Mouse (Mus musculus) neural tube, embryonic 13.5 days (tissue): ENCODE data around the gene Dzip1l. TPM values are rescaled to one million over a fixed set of nuclear protein-coding genes. Genes with fewer than 3 reads are reported as not detected.

Source experiments
- ATAC-seq: fragments of 200-750 bp; cut with Nextera tagmentation; 2 replicates; pipeline ENCODE4 v1.8.0; 2017; ENCODE audit warnings: low read depth, mild to moderate bottlenecking, moderate TSS enrichment, moderate library complexity
- H3K27ac ChIP-seq: fragments of 300-500 bp; sonication (generic); replicated peaks from 2 replicates; pipeline ENCODE4 v1.5.1; 2015; ENCODE audit warnings: moderate library complexity, mild to moderate bottlenecking, inconsistent platforms
- H3K27me3 ChIP-seq: fragments of 300-500 bp; sonication (generic); 2 replicates; pipeline ENCODE4 v1.6.1; 2015; ENCODE audit warnings: mild to moderate bottlenecking, inconsistent platforms
- H3K36me3 ChIP-seq: fragments of 300-500 bp; sonication (generic); 2 replicates; pipeline ENCODE4 v1.6.1; 2015; ENCODE audit warnings: mild to moderate bottlenecking, inconsistent platforms
- H3K4me1 ChIP-seq: fragments of 300-500 bp; sonication (generic); replicated peaks from 2 replicates; pipeline ENCODE4 v1.6.1; 2015; ENCODE audit warnings: inconsistent platforms
- H3K4me2 ChIP-seq: fragments of 300-500 bp; sonication (generic); 2 replicates; pipeline ENCODE4 v1.6.1; 2015; ENCODE audit warnings: inconsistent platforms, mild to moderate bottlenecking, moderate library complexity
- H3K4me3 ChIP-seq: fragments of 300-500 bp; sonication (generic); 2 replicates; pipeline ENCODE4 v1.5.1; 2015; ENCODE audit warnings: mild to moderate bottlenecking, inconsistent platforms
- H3K9ac ChIP-seq: fragments of 300-500 bp; sonication (generic); 2 replicates; pipeline ENCODE4 v1.6.1; 2015; ENCODE audit warnings: moderate library complexity, mild to moderate bottlenecking, inconsistent platforms
- H3K9me3 ChIP-seq: fragments of 300-500 bp; sonication (generic); 2 replicates; pipeline ENCODE4 v1.6.1; 2016; ENCODE audit warnings: inconsistent platforms
- WGBS: fragments of 180-500 bp; shearing (Covaris S2); methylation state at CpG from one replicate; pipeline ENCODE4 v1.1.7; 2015; 5-methylcytosine and 5-hydroxymethylcytosine counted together
- polyA plus RNA-seq: library from polyadenylated mRNA; unstranded; fragments of >200 nt; fragmentation: Nextera tagmentation; extraction: Ambion mirVana; gene quantifications from 2 replicates; pipeline ENCODE4 v1.2.1, GENCODE M21; 2015

Dzip1l gene
- polyA plus RNA-seq, 1 experiment from 2014 or later: 5.6 TPM

DNA sequence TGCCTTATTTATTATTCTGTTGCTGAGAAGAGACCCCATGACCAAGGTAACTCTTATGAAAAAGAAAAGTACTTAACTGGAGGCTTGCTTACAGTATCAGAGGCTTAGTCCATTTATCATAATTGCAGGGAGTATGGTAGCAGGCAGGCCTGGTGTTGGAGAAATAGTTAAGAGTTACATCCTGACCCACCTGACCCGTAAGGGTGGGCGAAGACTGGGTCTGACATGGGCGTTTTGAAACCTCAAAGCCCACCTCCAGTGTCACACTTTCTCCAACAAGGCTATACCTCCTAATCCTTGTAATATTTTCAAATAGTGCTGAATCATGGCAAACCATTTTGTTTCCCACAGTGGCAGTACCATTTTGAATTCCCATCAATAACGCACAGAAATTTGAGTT, 715 bp upstream of the Dzip1l start:
- peak overlapping the region; percentile 79 for H3K9ac ChIP-seq
- no peak for ATAC-seq
- H3K27ac ChIP-seq: peak overlapping the region; percentile 82; the same call in 1 of the 2 replicates
- 72% methylated on average over 4 of the region's 4 CpGs for WGBS
- H3K36me3 ChIP-seq: no peaks in the 10 kb centered on the region
- peaks cover 43% of the 10 kb centered on the region for H3K4me1 ChIP-seq
- H3K4me2 ChIP-seq: peak overlapping the region; percentile 82
- peak overlapping the region; percentile 63 for H3K4me3 ChIP-seq
- no peaks in the 10 kb centered on the region for H3K9me3 ChIP-seq
- H3K27me3 ChIP-seq: no peaks in the 10 kb centered on the region

DNA sequence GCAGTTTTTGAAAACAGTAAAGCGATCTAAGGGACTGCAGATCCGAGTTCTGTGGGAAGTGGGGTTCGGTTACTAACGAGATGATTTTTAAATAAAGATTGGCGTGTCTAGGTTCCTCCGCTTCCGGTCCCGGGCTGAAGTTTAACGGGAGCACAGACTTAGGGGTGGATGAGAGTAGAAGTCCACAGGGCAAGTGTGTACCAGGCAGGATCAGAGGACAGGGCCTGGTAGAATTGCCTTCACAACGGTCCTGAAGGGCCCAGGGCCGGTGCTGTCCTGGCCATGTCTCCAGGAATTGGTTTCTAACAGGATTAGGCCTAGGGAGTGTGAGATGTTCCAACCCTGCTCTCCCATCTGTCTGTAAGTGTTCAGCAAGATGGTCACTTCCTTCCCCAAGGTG, 775 bp downstream of the Dzip1l start:
- H3K9ac ChIP-seq: peak overlapping the region; percentile 79
- H3K27me3 ChIP-seq: no peaks in the 10 kb centered on the region
- H3K27ac ChIP-seq: peak overlapping the region; percentile 82
- H3K36me3 ChIP-seq: no peaks in the 10 kb centered on the region
- H3K4me1 ChIP-seq: peaks cover 43% of the 10 kb centered on the region
- H3K9me3 ChIP-seq: no peaks in the 10 kb centered on the region
- peak overlapping the region; percentile 63 for H3K4me3 ChIP-seq
- under 1% methylated on average over 11 of the region's 11 CpGs for WGBS
- H3K4me2 ChIP-seq: peak overlapping the region; percentile 82
- no peak for ATAC-seq

DNA sequence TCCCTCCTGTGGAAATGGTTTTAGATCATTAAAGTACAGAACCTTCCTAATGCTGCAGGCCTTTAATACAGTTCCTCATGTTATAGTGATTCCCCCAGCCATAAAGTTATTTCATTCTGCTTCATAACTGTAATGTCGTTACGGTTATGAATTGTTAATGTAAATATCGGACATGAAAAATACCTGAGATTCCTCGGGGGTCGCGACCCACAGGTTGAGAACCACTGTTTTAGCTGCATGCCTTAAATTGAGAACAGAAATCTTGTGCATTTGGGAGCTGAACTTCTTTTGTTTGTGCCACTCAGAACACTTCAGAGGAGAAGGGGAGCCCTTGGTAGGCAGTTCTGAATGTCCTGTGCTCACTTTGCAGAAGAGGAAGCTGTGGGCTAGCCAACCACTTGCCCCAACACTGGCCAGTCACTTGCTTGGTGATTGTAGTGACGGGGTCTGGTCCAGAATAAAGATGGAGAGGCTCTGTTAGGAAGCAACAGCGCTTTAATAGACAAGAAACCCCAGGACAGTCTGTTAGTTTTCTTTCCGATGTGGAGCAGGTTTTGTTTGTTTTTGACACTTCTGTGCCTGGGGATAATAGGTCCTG, 1.3 kb downstream of the Dzip1l start:
- Histone ChIP-seq H3K27ac (peak overlapping the region; percentile 82; the same call in 1 of the 2 replicates), H3K4me1 (peaks cover 43% of the 10 kb centered on the region), H3K4me3 (peak overlapping the region; percentile 63), H3K27me3 (no peaks in the 10 kb centered on the region), H3K9ac (peak overlapping the region; percentile 79), H3K4me2 (peak overlapping the region; percentile 82), H3K36me3 (0 out of 2 replicates have a peak, but pooled peaks cover 4% of the 10 kb centered on the region), H3K9me3 (no peaks in the 10 kb centered on the region)
- no peak for ATAC-seq
- WGBS: 51% methylated on average over 9 of the region's 9 CpGs

DNA sequence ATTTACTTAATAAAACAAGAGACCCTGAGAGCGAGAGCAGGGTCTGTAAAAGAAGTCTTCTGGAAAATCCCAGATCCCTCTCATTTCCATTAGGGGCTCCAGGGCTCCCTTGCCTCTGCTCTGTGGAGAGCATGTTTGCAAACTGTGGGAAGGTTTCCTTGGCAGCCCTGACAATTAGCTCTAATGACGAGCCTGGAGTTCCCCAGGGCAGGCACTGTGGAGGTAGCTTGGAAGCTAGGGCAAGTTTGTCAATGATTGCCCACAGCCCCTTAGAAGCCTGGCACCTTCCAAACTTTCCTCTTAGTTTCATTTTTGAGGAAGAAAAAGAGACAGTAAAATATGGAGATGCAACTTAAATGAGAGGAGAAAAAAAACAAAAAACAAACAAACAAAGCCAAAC, 2.5 kb downstream of the Dzip1l start:
- Histone ChIP-seq H3K27ac (peak overlapping the region; percentile 62), H3K4me2 (peak overlapping the region; percentile 34), H3K4me1 (peaks cover 43% of the 10 kb centered on the region), H3K4me3 (no peak overlapping the region), H3K27me3 (no peaks in the 10 kb centered on the region), H3K9ac (no peak overlapping the region), H3K9me3 (no peaks in the 10 kb centered on the region), H3K36me3 (0 out of 2 replicates have a peak, but pooled peaks cover 6% of the 10 kb centered on the region)
- ATAC-seq: no peak
- 24% methylated on average over 2 of the region's 2 CpGs for WGBS

DNA sequence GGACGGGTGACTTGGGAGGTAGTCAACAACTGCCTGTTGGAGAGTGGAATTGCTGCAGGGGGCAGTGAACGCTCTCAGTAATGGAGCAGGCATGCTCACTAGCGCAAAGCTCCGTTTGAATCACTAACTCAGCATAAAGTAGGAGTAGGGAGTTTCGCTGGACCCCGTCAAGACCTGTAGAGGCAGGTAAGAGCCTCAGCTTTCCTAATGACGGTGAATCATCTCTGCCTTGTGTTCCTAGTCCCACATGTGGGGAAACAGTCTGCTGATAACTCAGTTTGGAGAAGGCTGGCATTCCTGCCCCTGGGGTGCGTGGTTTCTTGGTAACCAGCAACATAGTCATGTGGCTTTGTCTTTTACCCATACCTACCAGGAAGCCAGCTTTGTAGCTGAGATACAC, 3.0 kb downstream of the Dzip1l start:
- H3K4me2 ChIP-seq: peak overlapping the region; percentile 34
- peaks cover 43% of the 10 kb centered on the region for H3K4me1 ChIP-seq
- WGBS: 37% methylated on average over 8 of the region's 8 CpGs
- no peak for ATAC-seq
- H3K27ac ChIP-seq: peak overlapping the region; percentile 62
- H3K9me3 ChIP-seq: no peaks in the 10 kb centered on the region
- 0 out of 2 replicates have a peak overlapping the region, but pooled peaks have one; percentile 17 for H3K9ac ChIP-seq
- H3K36me3 ChIP-seq: peaks cover 8% of the 10 kb centered on the region; the same call in 1 of the 2 replicates
- no peaks in the 10 kb centered on the region for H3K27me3 ChIP-seq
- H3K4me3 ChIP-seq: no peak overlapping the region

DNA sequence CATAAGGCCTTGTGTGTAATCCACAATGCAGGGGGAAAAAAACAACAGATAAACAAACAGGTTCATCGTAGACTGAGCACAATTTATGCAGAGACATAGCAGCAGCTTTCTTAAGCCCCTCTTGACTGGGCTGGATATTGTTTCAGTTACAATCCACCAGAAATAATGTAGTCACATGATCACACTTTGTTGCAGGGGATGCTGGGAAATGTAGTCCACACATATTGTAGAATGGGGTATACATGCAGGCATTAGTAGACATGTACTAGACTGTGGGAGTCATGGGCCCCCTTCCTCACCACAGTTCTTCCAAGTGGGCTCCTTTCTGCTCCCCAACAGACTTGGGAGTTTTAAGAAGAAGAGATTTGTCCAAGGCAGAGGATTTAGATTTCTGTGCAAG, 7.5 kb downstream of the Dzip1l start:
- WGBS: 84% methylated on average over 1 of the region's 1 CpGs
- no peaks in the 10 kb centered on the region for H3K9me3 ChIP-seq
- H3K27me3 ChIP-seq: no peaks in the 10 kb centered on the region
- peaks cover 14% of the 10 kb centered on the region for H3K4me1 ChIP-seq
- H3K9ac ChIP-seq: no peak overlapping the region
- ATAC-seq: peak; percentile 34; the same call in 1 of the 2 replicates
- H3K4me3 ChIP-seq: no peak overlapping the region
- H3K36me3 ChIP-seq: peaks cover 32% of the 10 kb centered on the region
- no peak overlapping the region for H3K27ac ChIP-seq
- H3K4me2 ChIP-seq: no peak overlapping the region

DNA sequence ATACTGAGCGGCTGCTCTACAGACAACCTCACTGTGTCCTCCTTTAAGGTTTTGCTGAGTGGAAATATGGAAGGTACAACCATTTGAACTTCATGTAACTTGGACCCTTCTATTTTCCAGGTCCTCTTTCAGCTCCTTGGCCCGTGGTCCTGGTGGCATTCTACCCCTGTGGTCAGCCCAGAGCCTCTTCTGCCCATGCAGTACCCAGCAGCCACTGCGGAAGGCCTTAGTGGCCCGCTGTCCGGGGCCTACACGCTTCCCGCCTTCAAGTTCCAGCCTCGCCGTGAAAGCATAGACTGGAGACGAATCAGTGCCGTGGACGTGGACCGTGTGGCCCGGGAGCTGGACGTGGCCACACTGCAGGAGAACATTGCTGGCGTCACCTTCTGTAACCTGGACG, 7.9 kb downstream of the Dzip1l start:
- Histone ChIP-seq H3K27me3 (no peaks in the 10 kb centered on the region), H3K4me1 (peaks cover 10% of the 10 kb centered on the region), H3K9ac (no peak overlapping the region), H3K4me3 (no peak overlapping the region), H3K9me3 (no peaks in the 10 kb centered on the region), H3K4me2 (no peak overlapping the region), H3K36me3 (peaks cover 37% of the 10 kb centered on the region), H3K27ac (no peak overlapping the region)
- 96% methylated on average over 17 of the region's 17 CpGs for WGBS
- no peak; the same call in 1 of the 2 replicates for ATAC-seq

DNA sequence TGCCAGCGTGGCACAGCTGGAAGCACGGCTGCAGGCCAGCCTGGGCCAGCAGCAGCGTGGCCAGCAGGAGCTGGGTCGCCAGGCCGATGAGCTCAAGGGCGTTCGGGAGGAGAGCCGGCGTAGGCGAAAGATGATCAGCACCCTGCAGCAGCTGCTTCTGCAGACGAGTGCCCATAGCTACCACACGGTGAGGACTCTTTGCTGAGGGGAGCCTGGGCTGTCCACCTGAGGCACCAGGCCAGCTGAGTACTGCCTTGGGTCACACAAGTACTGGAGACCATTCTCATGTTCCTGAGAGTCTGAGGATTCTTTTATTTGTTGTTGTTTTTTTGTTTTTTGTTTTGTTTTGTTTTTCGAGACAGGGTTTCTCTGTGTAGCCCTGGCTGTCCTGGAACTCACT, 8.4 kb downstream of the Dzip1l start:
- peaks cover 5% of the 10 kb centered on the region; the same call in 1 of the 2 replicates for H3K4me1 ChIP-seq
- H3K4me2 ChIP-seq: no peak overlapping the region
- no peaks in the 10 kb centered on the region for H3K9me3 ChIP-seq
- 96% methylated on average over 13 of the region's 13 CpGs for WGBS
- no peaks in the 10 kb centered on the region for H3K27me3 ChIP-seq
- no peak for ATAC-seq
- H3K27ac ChIP-seq: no peak overlapping the region
- peaks cover 39% of the 10 kb centered on the region for H3K36me3 ChIP-seq
- H3K9ac ChIP-seq: no peak overlapping the region
- no peak overlapping the region for H3K4me3 ChIP-seq

DNA sequence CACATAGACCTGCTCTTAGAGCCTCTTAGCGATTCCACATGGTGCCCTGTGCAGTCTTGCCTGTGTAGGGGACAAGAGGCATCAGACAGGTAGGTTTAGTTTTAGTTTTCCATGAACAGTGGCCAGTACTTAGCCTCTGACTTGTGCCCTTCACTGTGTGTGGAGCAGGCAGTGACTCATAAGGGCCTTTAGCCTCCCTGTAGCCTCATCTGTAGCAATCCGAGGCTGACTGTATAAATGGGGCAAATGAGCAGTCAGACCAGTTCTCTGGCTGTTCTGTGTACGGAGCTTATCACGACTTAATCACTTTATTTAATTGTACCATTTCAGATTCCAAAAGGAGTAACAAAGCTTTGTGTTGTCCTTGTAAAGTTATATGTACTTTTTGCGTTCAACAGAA, 10.7 kb downstream of the Dzip1l start:
- H3K27ac ChIP-seq: no peak overlapping the region
- no peaks in the 10 kb centered on the region for H3K9me3 ChIP-seq
- H3K27me3 ChIP-seq: no peaks in the 10 kb centered on the region
- H3K4me1 ChIP-seq: no peaks in the 10 kb centered on the region
- no peak overlapping the region for H3K4me2 ChIP-seq
- no peak overlapping the region for H3K9ac ChIP-seq
- 94% methylated on average over 5 of the region's 5 CpGs for WGBS
- H3K4me3 ChIP-seq: no peak overlapping the region
- H3K36me3 ChIP-seq: peaks cover 40% of the 10 kb centered on the region
- no peak for ATAC-seq

DNA sequence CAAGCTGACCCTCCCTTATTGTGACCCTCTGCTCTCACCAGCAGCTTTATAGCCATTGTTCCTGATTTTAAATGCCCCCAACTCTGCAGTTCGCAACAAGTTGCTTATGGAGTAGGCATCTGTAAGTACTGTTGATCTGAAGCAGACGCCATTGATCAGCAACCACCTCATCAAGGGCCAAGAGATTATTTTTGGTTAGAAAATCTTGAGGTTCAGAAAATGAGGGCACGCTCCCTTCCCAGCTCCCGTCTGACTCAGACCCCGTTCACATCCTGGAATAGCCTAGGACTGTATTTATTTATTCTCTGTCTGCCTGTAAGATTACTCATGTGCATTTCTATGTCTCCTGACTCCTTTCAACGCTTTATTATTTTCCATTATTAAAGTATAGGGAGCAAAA, 16.1 kb downstream of the Dzip1l start:
- H3K27ac ChIP-seq: no peak overlapping the region
- no peak overlapping the region for H3K4me2 ChIP-seq
- 79% methylated on average over 6 of the region's 6 CpGs for WGBS
- no peak for ATAC-seq
- H3K36me3 ChIP-seq: peaks cover 44% of the 10 kb centered on the region
- no peaks in the 10 kb centered on the region for H3K9me3 ChIP-seq
- no peaks in the 10 kb centered on the region for H3K4me1 ChIP-seq
- H3K9ac ChIP-seq: no peak overlapping the region
- no peak overlapping the region for H3K4me3 ChIP-seq
- no peaks in the 10 kb centered on the region for H3K27me3 ChIP-seq

DNA sequence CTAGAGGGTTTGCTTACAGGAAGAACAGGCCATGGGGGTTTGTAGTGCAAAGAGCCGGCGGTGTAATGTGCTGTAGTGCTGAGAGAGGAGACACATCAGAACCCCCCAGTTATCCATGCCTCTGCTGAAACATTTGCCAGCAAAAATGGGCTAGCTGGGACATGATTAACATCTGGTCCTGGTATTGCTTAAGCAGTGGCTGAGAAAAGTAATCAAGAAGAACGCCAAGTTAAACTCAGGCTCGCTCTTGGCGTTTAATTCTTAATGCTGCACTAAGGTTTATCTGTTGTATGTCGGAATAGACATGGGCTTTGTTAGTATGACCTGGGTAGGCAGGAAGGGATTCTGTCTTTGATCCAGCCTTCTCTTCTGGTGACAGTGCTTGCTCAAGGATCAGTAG, 16.8 kb downstream of the Dzip1l start:
- H3K9ac ChIP-seq: no peak overlapping the region
- no peaks in the 10 kb centered on the region for H3K9me3 ChIP-seq
- H3K27me3 ChIP-seq: no peaks in the 10 kb centered on the region
- no peaks in the 10 kb centered on the region for H3K4me1 ChIP-seq
- no peak for ATAC-seq
- peaks cover 51% of the 10 kb centered on the region for H3K36me3 ChIP-seq
- H3K27ac ChIP-seq: no peak overlapping the region
- H3K4me2 ChIP-seq: no peak overlapping the region
- 91% methylated on average over 6 of the region's 6 CpGs for WGBS
- H3K4me3 ChIP-seq: no peak overlapping the region

DNA sequence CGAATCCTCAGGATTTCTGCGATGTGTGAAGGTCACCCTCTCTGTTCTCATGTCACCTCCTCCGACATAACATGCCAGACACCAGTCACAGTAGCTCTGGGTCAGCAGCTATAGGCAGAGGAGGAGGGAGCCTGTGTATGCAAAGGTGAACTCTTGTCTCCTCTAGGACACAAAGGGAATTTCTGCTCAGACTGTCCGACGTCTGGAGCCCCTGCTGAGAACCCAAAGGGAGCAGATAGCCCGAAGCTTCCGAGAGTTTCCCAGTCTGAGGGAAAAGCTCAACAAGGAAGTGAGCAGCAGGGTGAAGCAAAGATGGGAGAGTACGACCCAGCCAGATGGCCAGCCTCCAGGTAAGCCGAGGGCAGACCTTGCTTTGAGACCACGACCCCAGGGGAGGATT, 31.5 kb downstream of the Dzip1l start:
- peaks cover 38% of the 10 kb centered on the region for H3K36me3 ChIP-seq
- no peaks in the 10 kb centered on the region for H3K9me3 ChIP-seq
- H3K4me1 ChIP-seq: peaks cover 9% of the 10 kb centered on the region; the same call in 1 of the 2 replicates
- no peaks in the 10 kb centered on the region for H3K27me3 ChIP-seq
- no peak overlapping the region for H3K9ac ChIP-seq
- no peak overlapping the region for H3K27ac ChIP-seq
- no peak overlapping the region for H3K4me3 ChIP-seq
- H3K4me2 ChIP-seq: no peak overlapping the region
- ATAC-seq: no peak
- 78% methylated on average over 10 of the region's 10 CpGs for WGBS
